Mouse (Mus musculus) intestine, postnatal 0 days (tissue): ENCODE data around the gene Cdh1. TPM values are rescaled to one million over a fixed set of nuclear protein-coding genes. Genes with fewer than 3 reads are reported as not detected.

Experiments used
- ATAC-seq: fragments of 200-750 bp; cut with Nextera tagmentation; 2 replicates; pipeline ENCODE4 v1.8.0; 2017; ENCODE audit warnings: mild to moderate bottlenecking, moderate TSS enrichment, moderate library complexity
- H3K27ac ChIP-seq: fragments of 300-500 bp; sonication (generic); 2 replicates; pipeline ENCODE4 v1.5.1; 2014; ENCODE audit warnings: mild to moderate bottlenecking, low read depth, low read length, moderate library complexity
- H3K27me3 ChIP-seq: fragments of 300-500 bp; sonication (generic); replicated peaks from 2 replicates; pipeline ENCODE4 v1.6.1; 2014; ENCODE audit warnings: low read length, mixed read lengths; ENCODE audit not compliant: control insufficient read depth, insufficient read depth
- H3K36me3 ChIP-seq: fragments of 300-500 bp; sonication (generic); 2 replicates; pipeline ENCODE4 v1.6.1; 2014; ENCODE audit warnings: mild to moderate bottlenecking, moderate library complexity; ENCODE audit not compliant: control insufficient read depth, insufficient read depth
- H3K4me1 ChIP-seq: fragments of 300-500 bp; sonication (generic); replicated peaks from 2 replicates; pipeline ENCODE4 v1.6.1; 2014; ENCODE audit warnings: antibody characterized with exemption, low read length, mixed read lengths; ENCODE audit not compliant: control insufficient read depth, insufficient read depth
- H3K4me2 ChIP-seq: fragments of 300-500 bp; sonication (generic); replicated peaks from 2 replicates; pipeline ENCODE4 v1.6.1; 2014; ENCODE audit warnings: low read depth, mild to moderate bottlenecking, moderate library complexity
- H3K4me3 ChIP-seq: fragments of 300-500 bp; sonication (generic); 2 replicates; pipeline ENCODE4 v1.5.1; 2014; ENCODE audit warnings: low read depth, low read length
- H3K9ac ChIP-seq: fragments of 300-500 bp; sonication (generic); 2 replicates; pipeline ENCODE4 v1.6.1; 2014; ENCODE audit warnings: mild to moderate bottlenecking, low read depth, low read length
- H3K9me3 ChIP-seq: fragments of 300-500 bp; sonication (generic); 2 replicates; pipeline ENCODE4 v1.6.1; 2016; ENCODE audit warnings: mixed run types; ENCODE audit not compliant: control insufficient read depth
- CTCF ChIP-seq: sonication (generic); IDR thresholded peaks from 2 replicates; pipeline ENCODE4 v1.5.1; 2016; ENCODE audit warnings: low read depth, mild to moderate bottlenecking, control low read depth, antibody characterized with exemption, moderate library complexity
- WGBS: fragments of 180-500 bp; shearing (Covaris S2); extraction: QIAGEN DNeasy Blood & Tissue Kit; methylation state at CpG from one replicate; pipeline ENCODE4 v1.1.7; 2014; 5-methylcytosine and 5-hydroxymethylcytosine counted together
- polyA plus RNA-seq: library from polyadenylated mRNA; unstranded; fragments of >200 nt; fragmentation: Nextera tagmentation; extraction: Ambion mirVana; gene quantifications from 2 replicates; pipeline ENCODE4 v1.2.1, GENCODE M21; 2015

The Cdh1 gene
- polyA plus RNA-seq, 1 experiment from 2014 or later: 82.1 TPM

GRCm38 (mm10) chr8:106640921-106641320 lies 37.8 kb downstream of the Cdh1 start:
- ATAC-seq: no peak
- no peak overlapping the region for H3K27ac ChIP-seq
- 0 out of 2 replicates have a peak overlapping the region, but pooled peaks have one; percentile 0 for H3K4me2 ChIP-seq
- H3K9ac ChIP-seq: no peak overlapping the region
- H3K36me3 ChIP-seq: no peaks in the 10 kb centered on the region
- no peak overlapping the region for H3K4me3 ChIP-seq
- no peaks in the 10 kb centered on the region for H3K9me3 ChIP-seq
- H3K4me1 ChIP-seq: no peaks in the 10 kb centered on the region
- TF ChIP-seq CTCF: no peak
- WGBS: 57% methylated on average over 5 of the region's 5 CpGs
- no peaks in the 10 kb centered on the region for H3K27me3 ChIP-seq

GRCm38 (mm10) chr8:106642172-106642571 lies 39.0 kb downstream of the Cdh1 start:
- H3K36me3 ChIP-seq: no peaks in the 10 kb centered on the region
- H3K27me3 ChIP-seq: no peaks in the 10 kb centered on the region
- no peaks in the 10 kb centered on the region for H3K9me3 ChIP-seq
- ATAC-seq: no peak
- no peaks in the 10 kb centered on the region for H3K4me1 ChIP-seq
- no peak overlapping the region for H3K4me2 ChIP-seq
- H3K4me3 ChIP-seq: no peak overlapping the region
- WGBS: 50% methylated on average over 2 of the region's 2 CpGs
- no peak overlapping the region for H3K9ac ChIP-seq
- H3K27ac ChIP-seq: no peak overlapping the region
- TF ChIP-seq CTCF: no peak

DNA sequence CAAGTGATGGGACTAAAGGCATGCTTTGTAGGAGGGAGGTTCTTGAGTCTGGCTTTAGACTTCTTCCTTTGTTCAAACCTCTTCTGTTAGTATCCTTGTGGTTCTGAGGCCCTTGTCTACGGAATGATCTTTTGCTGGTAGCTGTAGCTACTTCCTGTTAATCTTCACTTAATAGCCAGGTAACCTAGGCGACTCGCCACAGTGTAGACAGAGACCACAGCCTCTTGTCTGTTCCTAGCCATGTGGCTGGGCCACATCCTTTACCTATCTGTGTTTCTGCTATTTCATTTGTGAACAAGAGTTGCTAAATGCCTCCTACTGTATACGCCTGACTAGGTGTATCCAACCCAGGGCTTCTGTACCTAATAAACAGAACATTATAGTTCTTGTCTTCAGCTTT lies 39.9 kb downstream of the Cdh1 start:
- no peaks in the 10 kb centered on the region for H3K4me1 ChIP-seq

GRCm38 (mm10) chr8:106644957-106645356 lies 41.8 kb downstream of the Cdh1 start:
- WGBS: 51% methylated on average over 3 of the region's 3 CpGs
- Histone ChIP-seq H3K4me2 (no peak overlapping the region), H3K36me3 (peaks cover 4% of the 10 kb centered on the region; the same call in 1 of the 2 replicates), H3K4me1 (no peaks in the 10 kb centered on the region), H3K27ac (no peak overlapping the region), H3K27me3 (no peaks in the 10 kb centered on the region), H3K9ac (no peak overlapping the region), H3K9me3 (no peaks in the 10 kb centered on the region), H3K4me3 (no peak overlapping the region)
- ATAC-seq: no peak
- peak; percentile 53 for TF ChIP-seq CTCF

More for the DNA sequence above, 39.9 kb downstream of the Cdh1 start:
- no peak overlapping the region for H3K4me2 ChIP-seq
- no peaks in the 10 kb centered on the region for H3K9me3 ChIP-seq
- H3K36me3 ChIP-seq: no peaks in the 10 kb centered on the region
- no peak overlapping the region for H3K27ac ChIP-seq
- 43% methylated on average over 4 of the region's 4 CpGs for WGBS
- H3K9ac ChIP-seq: no peak overlapping the region
- no peak for TF ChIP-seq CTCF
- ATAC-seq: no peak
- H3K4me3 ChIP-seq: no peak overlapping the region
- no peaks in the 10 kb centered on the region for H3K27me3 ChIP-seq

GRCm38 (mm10) chr8:106646153-106646552 lies 43.0 kb downstream of the Cdh1 start:
- Histone ChIP-seq H3K27me3 (no peaks in the 10 kb centered on the region), H3K4me1 (no peaks in the 10 kb centered on the region), H3K4me3 (no peak overlapping the region), H3K9ac (0 out of 2 replicates have a peak overlapping the region, but pooled peaks have one; percentile 3), H3K27ac (no peak overlapping the region), H3K9me3 (no peaks in the 10 kb centered on the region), H3K36me3 (peaks cover 16% of the 10 kb centered on the region), H3K4me2 (no peak overlapping the region)
- no peak for ATAC-seq
- no peak for TF ChIP-seq CTCF
- WGBS: 49% methylated on average over 2 of the region's 2 CpGs

DNA sequence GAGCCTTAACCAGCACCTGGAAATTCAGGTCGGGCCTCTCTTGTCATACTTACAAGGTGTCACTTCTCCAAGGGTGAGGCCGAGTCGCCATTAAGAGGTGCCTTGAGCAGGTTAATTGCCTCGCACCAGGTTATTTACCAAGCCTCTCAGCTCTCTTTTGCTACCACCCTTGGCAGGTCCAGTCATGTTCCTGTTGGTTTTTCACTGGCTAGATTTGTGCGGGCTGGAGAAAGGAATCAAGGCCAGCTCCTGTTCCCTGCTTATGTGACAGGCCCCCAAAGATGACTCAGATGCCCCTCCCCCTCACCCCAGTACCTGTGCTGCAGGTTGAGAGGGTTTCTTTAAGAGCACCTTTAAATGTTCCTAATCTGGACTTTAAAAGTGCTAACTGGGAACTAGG lies 43.6 kb downstream of the Cdh1 start:
- no peak overlapping the region for H3K4me3 ChIP-seq
- H3K27ac ChIP-seq: no peak overlapping the region
- no peak for TF ChIP-seq CTCF
- no peaks in the 10 kb centered on the region for H3K27me3 ChIP-seq
- peaks cover 16% of the 10 kb centered on the region for H3K36me3 ChIP-seq
- 33% methylated on average over 5 of the region's 5 CpGs for WGBS
- no peaks in the 10 kb centered on the region for H3K9me3 ChIP-seq
- no peak for ATAC-seq
- no peaks in the 10 kb centered on the region for H3K4me1 ChIP-seq
- 0 out of 2 replicates have a peak overlapping the region, but pooled peaks have one; percentile 3 for H3K9ac ChIP-seq
- no peak overlapping the region for H3K4me2 ChIP-seq

GRCm38 (mm10) chr8:106647387-106647786 lies 44.2 kb downstream of the Cdh1 start:
- Histone ChIP-seq H3K4me2 (no peak overlapping the region), H3K27me3 (no peaks in the 10 kb centered on the region), H3K9ac (no peak overlapping the region), H3K4me3 (no peak overlapping the region), H3K4me1 (no peaks in the 10 kb centered on the region), H3K36me3 (peaks cover 16% of the 10 kb centered on the region), H3K9me3 (no peaks in the 10 kb centered on the region), H3K27ac (no peak overlapping the region)
- peak; percentile 91 for TF ChIP-seq CTCF
- ATAC-seq: peak; percentile 46
- WGBS: 43% methylated on average over 2 of the region's 2 CpGs
